Mouse (Mus musculus) left cerebral cortex, postnatal 14 days (tissue): Measurements from ENCODE around the gene 9130213A22Rik. TPM values are rescaled to one million over a fixed set of nuclear protein-coding genes. Genes with fewer than 3 reads are reported as not detected.

ENCODE experiments used
- DNase-seq, 2 experiments: peaks; one replicate each; pipeline ENCODE4 v3.0.0; 2021 to 2022; ENCODE audit warnings: low spot score in 2 of 2, mixed read lengths in 1 of 2
- intact Hi-C: fragments of 180-260 bp; cut with DNase I; formaldehyde crosslinking; loops from one replicate; pipeline ENCODE4 v1.15.1; 2025
- total RNA-seq, 2 experiments: library from RNA; stranded (reverse); gene quantifications; 2 replicates each; pipeline ENCODE4 v1.2.3; 2021

Gene 9130213A22Rik
- total RNA-seq, 2 experiments from 2014 or later = 0.27 to 0.51 TPM

DNA sequence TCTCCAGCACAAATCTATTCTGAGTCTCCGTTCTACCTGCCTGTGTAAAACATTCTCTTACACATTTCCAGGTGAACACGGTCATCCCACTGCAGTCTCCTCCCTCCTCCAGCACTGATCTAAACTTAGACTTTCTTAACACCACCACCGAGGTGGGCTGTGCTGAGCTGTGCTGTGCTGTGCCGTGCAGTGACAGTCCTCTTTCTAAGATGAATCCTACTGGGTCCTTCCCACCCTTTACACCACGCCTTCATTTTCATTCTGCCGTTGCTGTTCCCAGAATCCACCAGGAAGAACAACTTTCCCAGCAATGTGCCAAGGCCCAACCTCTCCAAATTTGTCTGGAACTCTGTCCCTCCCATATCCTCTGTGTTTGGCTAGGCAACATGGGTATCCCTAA, 36.0 kb downstream of the 9130213A22Rik start:
- intact Hi-C loops = loop anchor here (2.0 kb wide), 1 partner anchor 16 kb away; the partner anchor contains the start of gene Tmem107
- DNase-seq = peak; percentile 68 to 85

DNA sequence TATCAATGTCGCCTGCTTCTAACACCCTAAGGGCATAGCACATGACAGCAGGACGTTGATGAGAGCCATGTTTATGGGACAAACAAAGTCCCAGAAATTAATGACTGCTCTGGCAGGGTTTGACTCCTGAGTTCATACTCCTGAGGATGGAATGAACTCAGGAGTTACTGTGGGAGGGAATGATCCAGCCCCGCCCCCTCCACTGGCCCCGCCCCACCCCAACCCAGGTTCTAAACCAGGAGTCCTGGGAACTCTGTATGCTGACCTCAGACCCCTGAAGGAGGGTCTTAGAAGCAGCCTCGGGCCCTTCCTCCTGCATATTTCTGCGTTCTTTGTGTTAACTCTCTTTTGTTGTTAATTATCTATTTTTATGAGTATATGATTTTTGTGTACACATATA, 36.8 kb downstream of the 9130213A22Rik start:
- intact Hi-C loops = loop anchor here (2.0 kb wide), 1 partner anchor 15 kb away; the partner anchor contains the start of gene Tmem107
- DNase-seq = no peak

DNA sequence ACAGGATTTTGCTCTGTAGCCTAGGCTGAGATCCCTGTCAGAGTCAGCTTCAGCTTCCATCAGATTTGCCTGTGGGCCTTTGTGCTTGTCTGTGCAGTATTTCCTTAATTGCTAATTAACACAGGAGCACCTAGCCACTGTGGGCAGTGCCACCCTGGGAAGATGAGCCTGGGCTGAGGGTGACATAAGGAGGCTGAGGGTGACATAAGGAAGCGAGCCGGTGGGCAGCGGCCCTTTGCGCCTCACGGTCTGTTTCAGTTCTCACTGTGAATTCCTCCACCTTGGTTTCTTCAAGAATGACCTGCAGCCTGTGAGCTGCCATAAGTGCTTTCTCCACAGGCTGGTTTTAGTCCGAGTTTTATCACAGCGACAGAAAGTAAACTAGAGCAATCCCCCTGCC, 40.8 kb downstream of the 9130213A22Rik start:
- intact Hi-C loops = no loop called here
- DNase-seq = no peak

DNA sequence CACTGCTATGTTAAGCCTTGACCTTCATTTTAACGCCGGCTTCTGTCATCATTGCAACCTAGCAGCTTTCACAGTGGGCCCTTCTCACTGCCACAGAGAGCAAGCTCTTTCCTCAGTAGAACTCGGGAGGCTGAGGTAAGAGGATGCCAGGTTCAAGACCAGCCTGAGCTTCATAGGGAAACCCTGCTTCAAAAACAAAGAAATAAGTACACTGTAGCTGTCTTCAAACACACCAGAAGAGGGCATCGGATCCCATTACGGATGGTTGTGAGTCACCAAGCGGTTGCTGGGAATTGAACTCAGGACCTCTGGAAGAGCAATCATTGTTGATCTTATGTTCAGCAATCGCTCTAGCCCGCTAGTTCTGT, 41.5 kb downstream of the 9130213A22Rik start:
- DNase-seq = no peak
- intact Hi-C loops = no loop called here

DNA sequence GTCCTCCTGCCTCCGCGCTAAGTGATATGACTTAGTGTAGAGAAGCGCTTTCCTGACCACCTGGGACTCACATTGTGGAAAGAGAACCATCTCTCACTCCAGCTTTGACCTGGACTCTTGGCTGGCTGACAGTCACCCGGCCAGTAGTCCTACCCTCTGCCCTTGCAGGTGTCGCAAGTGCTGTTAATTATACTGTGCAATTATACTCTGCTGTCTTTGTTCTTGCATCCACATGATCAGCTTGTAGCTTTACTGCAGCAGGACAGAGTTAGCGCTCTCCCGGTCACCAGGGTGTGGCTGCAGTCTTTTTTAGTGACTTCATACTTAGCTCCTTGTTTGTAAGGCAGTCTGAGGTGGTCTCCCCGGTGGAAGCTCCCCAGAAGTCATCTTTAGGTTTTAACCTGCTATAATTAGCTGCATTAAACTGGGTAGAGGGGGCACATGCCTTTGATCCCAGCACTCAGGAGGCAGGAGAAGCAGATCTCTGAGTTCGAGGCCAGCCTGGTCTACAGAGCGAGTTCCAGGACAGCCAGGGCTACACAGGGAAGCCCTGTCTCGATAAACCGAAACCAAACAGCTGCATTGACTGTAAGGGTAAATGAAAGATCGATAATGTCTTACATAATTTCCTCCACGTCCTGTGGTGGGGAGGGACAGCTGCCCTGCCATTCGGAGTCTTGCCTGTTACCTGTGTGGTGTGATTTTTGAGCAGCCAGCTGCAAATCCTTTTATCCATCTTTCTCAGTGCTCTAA, 42.1 kb downstream of the 9130213A22Rik start:
- intact Hi-C loops = no loop called here
- no peak for DNase-seq

DNA sequence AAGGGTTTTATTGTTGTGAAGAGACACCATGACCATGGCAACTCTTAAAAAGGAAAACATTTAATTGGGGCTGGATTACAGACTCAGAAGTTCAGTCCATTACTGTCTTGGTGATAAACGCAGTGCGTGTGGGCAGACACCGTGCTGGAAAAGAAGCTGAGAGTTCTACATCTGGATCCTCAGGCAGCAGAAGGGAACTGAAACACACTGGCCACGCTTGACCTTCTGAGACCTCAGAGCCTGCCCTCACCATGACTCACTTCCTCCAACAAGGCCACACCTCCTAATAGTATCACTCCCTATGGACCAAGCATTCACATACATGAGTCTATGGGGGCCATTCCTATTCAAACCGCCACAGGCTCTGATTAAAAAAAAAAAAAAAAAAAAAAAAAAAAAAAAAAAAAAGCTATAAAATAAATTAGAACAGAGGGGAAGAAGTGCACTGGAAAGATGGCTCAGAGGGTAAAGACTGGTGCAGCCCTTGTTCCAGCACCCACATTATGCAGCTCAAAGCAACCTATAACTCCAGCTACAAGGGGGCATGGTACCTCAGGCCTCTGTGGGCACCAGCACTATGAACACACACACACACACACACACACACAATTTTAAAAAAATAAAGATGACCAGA, 43.5 kb downstream of the 9130213A22Rik start:
- no peak for DNase-seq
- intact Hi-C loops = no loop called here

DNA sequence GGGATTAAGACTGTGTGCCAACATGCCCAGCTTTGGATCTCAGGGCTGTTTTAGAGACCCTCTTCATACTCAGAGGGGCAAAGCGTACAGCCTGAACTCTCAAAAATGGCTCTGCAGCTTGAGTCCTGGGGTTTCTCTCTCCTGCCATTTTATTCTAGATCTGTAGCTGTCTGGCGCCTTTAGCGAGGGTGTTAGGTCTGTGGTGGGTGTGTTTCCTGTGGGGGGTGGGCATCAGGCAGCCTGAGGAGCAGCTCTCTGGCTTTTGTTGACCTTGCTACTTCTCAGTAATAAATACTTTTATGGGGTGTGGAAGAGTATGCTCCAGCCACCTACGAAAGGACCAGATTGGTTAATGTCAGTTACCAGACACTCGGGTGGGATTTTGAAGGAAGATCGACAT, 44.3 kb downstream of the 9130213A22Rik start:
- DNase-seq = no peak
- intact Hi-C loops = no loop called here

DNA sequence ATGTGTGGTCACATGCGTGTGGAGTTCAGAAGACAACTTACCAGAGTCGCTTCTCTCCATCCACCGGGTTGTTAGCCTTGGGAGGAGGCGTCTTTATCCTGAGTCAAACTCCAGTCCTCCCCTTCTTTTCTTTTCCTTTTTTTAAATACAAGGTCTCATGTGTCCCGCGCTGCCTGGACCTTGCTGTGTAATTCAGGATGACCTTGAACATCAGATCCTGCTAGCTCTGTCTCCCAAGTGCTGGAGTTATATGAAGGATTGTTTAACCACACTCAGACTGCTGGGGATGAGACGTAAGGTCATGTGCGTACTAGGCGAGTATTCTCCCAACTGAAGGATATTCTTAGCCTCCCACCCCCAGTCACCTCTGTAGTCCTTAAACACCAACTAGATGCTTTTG, 45.1 kb downstream of the 9130213A22Rik start:
- DNase-seq = no peak
- intact Hi-C loops = no loop called here

DNA sequence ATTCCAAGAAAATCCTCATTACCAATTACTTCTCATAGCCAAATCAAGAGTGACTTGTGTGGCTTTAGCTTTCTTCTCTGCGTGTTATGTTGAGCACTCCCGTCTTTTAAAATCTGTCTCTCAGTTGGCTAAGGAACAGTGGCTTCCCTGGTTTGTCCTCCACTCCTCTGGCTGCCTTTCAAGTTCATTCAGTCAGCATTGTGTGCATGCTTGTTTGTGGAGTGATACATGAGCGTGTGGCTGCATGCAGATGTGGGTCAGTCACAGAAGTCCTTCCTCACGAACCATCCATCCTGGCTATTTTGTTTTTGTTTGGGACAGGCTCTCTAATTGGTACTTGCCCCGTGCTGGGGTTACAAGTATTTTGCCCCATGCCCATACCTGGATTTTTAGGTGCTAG, 45.8 kb downstream of the 9130213A22Rik start:
- intact Hi-C loops = no loop called here
- no peak for DNase-seq

DNA sequence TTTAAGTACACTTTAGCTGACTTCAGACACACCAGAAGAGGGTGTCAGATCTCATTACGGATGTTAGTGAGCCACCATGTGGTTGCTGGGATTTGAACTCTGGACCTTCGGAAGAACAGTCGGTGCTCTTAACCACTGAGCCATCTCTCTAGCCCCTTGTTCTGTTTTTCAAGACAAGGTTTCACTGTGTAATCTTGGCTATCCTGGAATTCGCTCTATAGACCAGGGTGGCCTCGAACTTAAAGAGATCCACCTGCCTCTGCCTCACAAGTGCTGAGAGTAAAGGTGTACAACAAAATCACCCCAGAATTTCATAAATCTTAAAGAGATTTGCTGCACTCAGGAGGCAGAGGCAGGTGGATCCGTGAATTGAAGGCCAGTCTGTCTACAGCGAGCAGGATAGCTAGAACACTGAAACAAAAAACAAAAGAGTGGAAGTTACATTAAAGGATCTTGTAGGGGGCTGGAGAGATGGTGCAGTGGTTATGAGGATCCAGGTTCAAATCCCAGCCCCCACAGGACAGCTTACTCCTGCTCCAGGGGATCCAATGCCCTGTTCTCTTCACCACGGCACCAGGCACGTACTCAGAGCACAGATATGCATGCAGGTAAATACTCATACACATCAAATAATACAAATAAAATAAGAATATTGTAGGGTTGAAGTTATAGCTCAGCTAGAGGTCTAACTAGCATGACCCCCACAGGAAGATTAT, 46.5 kb downstream of the 9130213A22Rik start:
- intact Hi-C loops = no loop called here
- no peak for DNase-seq

DNA sequence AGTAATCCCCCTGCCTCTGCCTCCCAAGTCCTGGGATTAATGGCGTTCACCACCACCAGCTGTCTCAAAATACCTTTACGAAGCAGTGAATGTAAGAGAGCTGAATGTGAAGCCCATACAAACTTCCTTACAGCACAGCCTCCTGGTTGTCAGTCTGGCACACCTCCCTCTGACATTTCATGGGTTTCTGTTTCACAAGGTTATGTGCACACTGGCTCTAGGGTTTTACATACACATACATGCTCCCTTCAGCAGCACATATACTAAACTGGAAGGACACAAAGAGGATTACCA, 47.7 kb downstream of the 9130213A22Rik start:
- intact Hi-C loops = no loop called here
- DNase-seq = no peak

DNA sequence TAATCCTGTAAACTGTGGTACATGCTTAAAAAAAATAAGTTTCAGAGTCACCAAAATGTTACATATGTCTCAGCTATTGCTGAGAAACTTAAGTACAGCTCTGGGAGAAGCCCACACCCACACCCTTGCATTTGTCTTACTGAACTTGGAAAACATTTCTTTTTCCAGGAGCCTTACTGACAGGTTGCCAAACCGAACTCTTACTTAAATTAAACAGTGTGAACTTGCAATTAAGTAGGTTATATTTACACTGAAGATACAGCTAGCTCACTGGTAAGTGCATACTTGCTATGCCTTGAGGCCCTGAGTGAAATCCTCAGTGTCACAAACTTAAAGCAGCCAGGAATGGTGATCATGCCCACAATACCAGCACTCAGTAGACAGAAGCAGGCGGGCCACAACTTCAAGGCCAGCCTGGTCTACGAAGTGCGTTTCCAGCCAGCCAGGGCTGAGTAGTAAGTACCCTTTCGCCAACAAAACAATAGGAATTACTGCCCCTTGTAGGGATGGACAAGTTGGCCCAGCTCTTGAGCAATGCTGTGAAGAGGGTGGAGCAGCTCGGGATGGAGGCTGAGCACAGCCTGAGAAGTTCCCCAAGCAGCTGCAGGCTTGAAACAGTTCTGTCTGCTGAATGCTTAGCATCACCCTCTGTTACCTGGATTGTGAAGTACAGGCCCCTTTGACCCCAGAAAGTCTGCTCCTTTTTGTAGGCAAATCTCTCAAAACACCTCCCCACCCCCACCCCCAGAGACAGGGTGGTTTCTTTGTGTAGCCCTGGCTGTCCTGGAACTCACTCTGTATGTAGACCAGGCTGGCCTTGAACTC, 48.2 kb downstream of the 9130213A22Rik start:
- no peak for DNase-seq
- intact Hi-C loops = no loop called here

DNA sequence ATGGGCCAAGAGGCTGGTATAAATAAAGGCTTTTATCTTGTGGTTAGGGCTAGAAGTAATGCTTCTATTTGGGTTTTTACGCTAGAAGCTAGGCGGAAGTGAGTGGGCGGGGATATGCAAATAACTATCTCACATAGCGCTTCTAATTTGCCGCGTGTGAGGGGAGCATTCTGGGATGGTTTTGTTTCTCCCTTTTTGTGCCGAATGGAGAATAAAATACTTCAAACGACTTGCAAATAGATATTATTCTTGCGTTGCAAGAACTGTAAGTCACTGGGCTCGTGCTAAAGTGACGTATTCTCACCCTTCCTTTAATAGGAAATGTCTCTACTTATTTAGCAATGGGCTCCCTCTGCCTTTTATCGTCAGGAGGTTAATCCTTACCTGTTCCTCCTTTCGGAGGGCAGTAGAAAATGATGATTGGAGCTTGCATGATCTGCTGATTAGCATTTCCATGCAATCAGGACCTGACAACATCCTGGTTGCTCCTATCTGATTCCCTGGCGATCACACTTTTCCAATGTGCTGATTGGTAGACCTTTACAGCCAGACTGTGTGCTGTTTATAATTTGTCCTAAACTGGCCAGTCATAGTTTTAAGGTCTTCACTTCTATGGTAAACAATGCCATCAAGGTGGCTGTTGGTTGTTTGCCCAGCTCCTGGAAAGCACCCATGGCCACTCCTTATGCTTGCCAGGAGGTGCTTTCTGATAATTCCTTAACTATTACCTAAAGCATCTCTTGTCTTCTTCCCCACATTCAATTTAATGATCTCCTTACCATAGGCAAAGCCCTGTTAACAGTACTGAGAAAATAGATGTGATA, 49.1 kb downstream of the 9130213A22Rik start:
- intact Hi-C loops = no loop called here
- DNase-seq = peak; percentile 89 to 97

DNA sequence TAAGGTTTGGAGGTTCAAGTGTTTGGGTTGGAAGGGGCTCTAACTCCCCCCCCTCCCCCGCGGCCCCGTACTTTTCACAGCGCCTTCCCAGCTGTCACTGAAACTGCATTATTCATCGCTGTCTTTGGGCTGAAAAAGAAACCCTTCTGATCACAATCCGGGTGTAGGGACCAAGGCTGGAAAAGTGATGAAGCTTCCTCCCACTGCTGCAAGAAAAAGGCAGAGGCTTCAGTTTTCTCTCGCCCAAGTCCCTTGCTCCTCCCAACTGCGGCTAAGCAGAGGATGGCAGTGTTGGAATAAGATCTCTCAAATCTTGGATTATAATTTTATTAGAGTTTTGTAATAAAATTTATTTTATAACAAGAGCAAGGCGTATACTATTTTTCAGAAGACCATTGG, 49.7 kb downstream of the 9130213A22Rik start:
- no peak for DNase-seq
- intact Hi-C loops = no loop called here

DNA sequence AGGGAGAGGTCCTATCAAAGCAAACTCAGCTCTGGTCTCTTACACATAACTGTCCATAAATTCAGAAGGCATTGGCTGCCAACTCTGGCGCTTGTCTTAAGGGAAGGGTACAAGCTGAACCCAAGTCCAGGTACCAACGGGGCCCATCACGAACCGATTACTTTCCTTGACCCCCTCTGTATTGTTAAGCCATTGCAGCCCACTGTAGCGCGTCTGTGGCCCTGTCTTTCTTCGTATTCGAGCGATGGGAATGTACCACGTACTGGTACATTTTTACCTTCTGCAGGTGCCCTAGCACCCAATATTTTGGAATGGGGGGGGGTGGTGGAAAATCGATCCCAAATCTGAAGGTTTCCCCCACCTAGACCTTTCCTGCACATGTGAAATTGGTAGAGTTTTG, 50.2 kb downstream of the 9130213A22Rik start:
- DNase-seq = no peak
- intact Hi-C loops = no loop called here

DNA sequence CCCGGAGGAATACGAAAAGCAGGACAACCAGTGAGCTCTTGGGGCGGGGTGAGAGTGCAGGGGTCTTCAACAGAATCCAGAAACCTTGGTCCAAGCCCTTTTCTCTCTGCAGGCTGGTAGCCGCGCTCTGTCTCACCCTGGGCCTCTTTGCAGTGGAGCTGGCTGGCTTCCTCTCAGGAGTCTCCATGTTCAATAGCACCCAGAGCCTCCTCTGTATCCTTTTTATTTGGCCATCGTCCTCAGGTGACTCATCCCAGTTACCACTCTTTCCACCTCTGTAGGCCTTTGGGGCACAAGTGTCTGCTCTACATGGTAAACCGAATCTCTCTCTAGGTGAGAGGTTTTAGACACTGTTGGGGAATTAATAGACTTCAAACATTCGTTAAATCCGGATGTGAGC, 51.1 kb downstream of the 9130213A22Rik start:
- no peak for DNase-seq
- intact Hi-C loops = loop anchor here (2.0 kb wide), 1 partner anchor 16 kb away; no protein-coding TSS in a partner anchor

DNA sequence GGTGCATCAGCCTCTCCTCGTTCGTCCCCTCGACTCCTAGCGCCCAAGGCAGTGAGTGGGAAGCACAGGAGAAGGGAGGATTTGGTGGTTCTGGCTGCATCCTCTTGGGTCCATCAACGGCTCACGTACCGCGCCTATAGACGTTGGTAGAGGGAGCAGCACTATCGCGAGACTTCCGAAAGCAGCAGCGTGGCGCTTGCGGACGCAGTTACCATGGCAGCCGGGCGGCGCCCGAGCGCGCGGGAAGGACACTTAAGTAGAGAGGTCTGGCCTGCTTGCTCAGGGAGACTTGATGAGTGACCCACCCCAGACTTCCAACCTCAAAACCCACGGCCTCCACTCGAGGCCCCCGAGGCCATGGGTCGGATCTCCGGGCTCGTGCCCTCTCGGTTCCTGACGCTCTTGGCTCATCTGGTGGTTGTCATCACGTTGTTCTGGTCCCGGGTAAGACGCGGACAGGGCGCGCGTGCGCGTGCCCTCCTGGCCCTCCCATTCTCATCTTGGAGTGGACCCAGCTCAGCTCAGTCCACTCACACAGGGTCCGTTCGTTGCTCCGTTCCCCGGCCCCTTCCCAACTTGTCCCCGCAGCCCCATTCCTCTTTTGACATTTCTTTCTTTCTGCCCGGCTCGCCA, 51.7 kb downstream of the 9130213A22Rik start, which contains the start of gene Tmem107:
TSS of gene Tmem107 (plus strand) at position 217 of the 633 bp plus-strand sequence.
- intact Hi-C loops = loop anchor here (2.0 kb wide), 1 partner anchor 16 kb away; no protein-coding TSS in a partner anchor

DNA sequence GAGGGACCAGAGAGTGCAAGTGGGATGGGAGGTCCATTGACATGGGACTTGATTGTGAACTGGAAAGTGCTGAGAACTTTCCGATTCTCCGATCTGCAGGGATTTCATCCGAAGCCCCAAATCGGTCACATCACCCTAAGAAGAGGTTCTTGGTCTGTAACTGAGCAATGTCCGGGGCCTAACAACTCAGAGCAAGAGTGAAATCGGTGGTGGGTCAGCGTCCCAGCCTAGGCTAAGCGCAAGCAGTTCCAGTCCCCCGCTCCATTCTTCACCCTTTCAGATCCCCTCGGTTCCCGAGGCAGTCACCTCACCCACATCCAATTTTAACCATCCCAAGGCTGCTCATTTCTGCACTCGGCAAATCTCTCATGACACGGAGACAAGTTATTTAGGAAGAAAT, 52.3 kb downstream of the 9130213A22Rik start:
- no peak for DNase-seq
- intact Hi-C loops = loop anchor here (2.0 kb wide), 1 partner anchor 17 kb away; no protein-coding TSS in a partner anchor

More for the DNA sequence above, 51.7 kb downstream of the 9130213A22Rik start, which contains the start of gene Tmem107:
- DNase-seq = peak; percentile 94 to 95
